Mouse (Mus musculus): ENCODE results near the gene Bak1. TPM values are rescaled to one million over a fixed set of nuclear protein-coding genes. Genes with fewer than 3 reads are reported as not detected.
A peak's percentile ranks its signal among the peaks of the same experiment; 100 is the strongest.

Bak1 gene
- 14.3 and 18.3 TPM in 2 replicates for polyA plus RNA-seq (2012; rRNA removed)

- Histone ChIP-seq H3K27me3 (ENCODE audit: control insufficient read depth, insufficient read depth, low read length) (no peaks in the 10 kb centered on the region), H3K4me3 (ENCODE audit: control insufficient read depth, low read depth, low read length) (peak within 1 kb of the TSS; percentile 87), H3K4me1 (ENCODE audit: control insufficient read depth, insufficient read depth, low read length) (peaks cover 18% of the 10 kb centered on the region), H3K27ac (ENCODE audit: control insufficient read depth, insufficient read depth, low read depth, low read length) (peak within 1 kb of the TSS; percentile 73), H3K36me3 (ENCODE audit: control insufficient read depth, insufficient read depth, low read length) (peaks cover 3% of the 10 kb centered on the region)
- TF ChIP-seq POLR2A (IDR thresholded peaks at IDR 0.05; ENCODE audit: control insufficient read depth, low read depth, low read length) (no peak), CTCF (IDR thresholded peaks at IDR 0.05; ENCODE audit: control insufficient read depth, insufficient read depth, insufficient replicate concordance, low read depth, low read length) (no peak)
Measured at GRCm38 (mm10) chr17:27028909-27029308, at the start of gene Bak1. Gene Bak1 (minus strand): TSS chr17:27029009.

GRCm38 (mm10) chr17:27078499-27078898, 49.7 kb upstream of the Bak1 start:
- Histone ChIP-seq H3K27ac (ENCODE audit: control insufficient read depth, insufficient read depth, low read depth, low read length) (no peak overlapping the region), H3K27me3 (ENCODE audit: control insufficient read depth, insufficient read depth, low read length) (no peaks in the 10 kb centered on the region), H3K4me1 (ENCODE audit: control insufficient read depth, insufficient read depth, low read length) (no peaks in the 10 kb centered on the region; the same call in 1 of the 2 replicates), H3K4me3 (ENCODE audit: control insufficient read depth, low read depth, low read length) (no peak overlapping the region), H3K36me3 (ENCODE audit: control insufficient read depth, insufficient read depth, low read length) (no peaks in the 10 kb centered on the region)
- no peak for TF ChIP-seq CTCF (IDR thresholded peaks at IDR 0.05; ENCODE audit: control insufficient read depth, insufficient read depth, insufficient replicate concordance, low read depth, low read length)
- TF ChIP-seq POLR2A (IDR thresholded peaks at IDR 0.05; ENCODE audit: control insufficient read depth, low read depth, low read length): no peak

GRCm38 (mm10) chr17:27077920-27078319, 49.1 kb upstream of the Bak1 start:
- Histone ChIP-seq H3K27ac (ENCODE audit: control insufficient read depth, insufficient read depth, low read depth, low read length) (no peak overlapping the region), H3K4me3 (ENCODE audit: control insufficient read depth, low read depth, low read length) (no peak overlapping the region), H3K36me3 (ENCODE audit: control insufficient read depth, insufficient read depth, low read length) (no peaks in the 10 kb centered on the region), H3K4me1 (ENCODE audit: control insufficient read depth, insufficient read depth, low read length) (no peaks in the 10 kb centered on the region; the same call in 1 of the 2 replicates), H3K27me3 (ENCODE audit: control insufficient read depth, insufficient read depth, low read length) (no peaks in the 10 kb centered on the region)
- TF ChIP-seq CTCF (IDR thresholded peaks at IDR 0.05; ENCODE audit: control insufficient read depth, insufficient read depth, insufficient replicate concordance, low read depth, low read length) (peak; percentile 85; the same call in 1 of the 2 replicates), POLR2A (IDR thresholded peaks at IDR 0.05; ENCODE audit: control insufficient read depth, low read depth, low read length) (no peak)

GRCm38 (mm10) chr17:27077133-27077532, 48.3 kb upstream of the Bak1 start:
- no peak overlapping the region for H3K27ac ChIP-seq (ENCODE audit: control insufficient read depth, insufficient read depth, low read depth, low read length)
- TF ChIP-seq CTCF (IDR thresholded peaks at IDR 0.05; ENCODE audit: control insufficient read depth, insufficient read depth, insufficient replicate concordance, low read depth, low read length) (peak; percentile 53; the same call in 1 of the 2 replicates), POLR2A (IDR thresholded peaks at IDR 0.05; ENCODE audit: control insufficient read depth, low read depth, low read length) (no peak)
- no peaks in the 10 kb centered on the region; the same call in 1 of the 2 replicates for H3K4me1 ChIP-seq (ENCODE audit: control insufficient read depth, insufficient read depth, low read length)
- no peaks in the 10 kb centered on the region for H3K36me3 ChIP-seq (ENCODE audit: control insufficient read depth, insufficient read depth, low read length)
- H3K4me3 ChIP-seq (ENCODE audit: control insufficient read depth, low read depth, low read length): no peak overlapping the region
- H3K27me3 ChIP-seq (ENCODE audit: control insufficient read depth, insufficient read depth, low read length): no peaks in the 10 kb centered on the region

- no peak overlapping the region for H3K4me3 ChIP-seq (ENCODE audit: control insufficient read depth, low read depth, low read length)
- no peaks in the 10 kb centered on the region for H3K27me3 ChIP-seq (ENCODE audit: control insufficient read depth, insufficient read depth, low read length)
- no peaks in the 10 kb centered on the region for H3K36me3 ChIP-seq (ENCODE audit: control insufficient read depth, insufficient read depth, low read length)
- H3K27ac ChIP-seq (ENCODE audit: control insufficient read depth, insufficient read depth, low read depth, low read length): no peak overlapping the region
- TF ChIP-seq CTCF (IDR thresholded peaks at IDR 0.05; ENCODE audit: control insufficient read depth, insufficient read depth, insufficient replicate concordance, low read depth, low read length): no peak
- TF ChIP-seq POLR2A (IDR thresholded peaks at IDR 0.05; ENCODE audit: control insufficient read depth, low read depth, low read length): no peak
- H3K4me1 ChIP-seq (ENCODE audit: control insufficient read depth, insufficient read depth, low read length): no peaks in the 10 kb centered on the region; the same call in 1 of the 2 replicates
Measured at GRCm38 (mm10) chr17:27074849-27075745, 46.3 kb upstream of the Bak1 start.

- Histone ChIP-seq H3K4me1 (ENCODE audit: control insufficient read depth, insufficient read depth, low read length) (no peaks in the 10 kb centered on the region), H3K36me3 (ENCODE audit: control insufficient read depth, insufficient read depth, low read length) (no peaks in the 10 kb centered on the region), H3K27ac (ENCODE audit: control insufficient read depth, insufficient read depth, low read depth, low read length) (no peak overlapping the region), H3K27me3 (ENCODE audit: control insufficient read depth, insufficient read depth, low read length) (no peaks in the 10 kb centered on the region), H3K4me3 (ENCODE audit: control insufficient read depth, low read depth, low read length) (no peak overlapping the region)
- no peak for TF ChIP-seq CTCF (IDR thresholded peaks at IDR 0.05; ENCODE audit: control insufficient read depth, insufficient read depth, insufficient replicate concordance, low read depth, low read length)
- TF ChIP-seq POLR2A (IDR thresholded peaks at IDR 0.05; ENCODE audit: control insufficient read depth, low read depth, low read length): no peak
Measured at GRCm38 (mm10) chr17:27074236-27074635, 45.4 kb upstream of the Bak1 start.

GRCm38 (mm10) chr17:27073778-27074177, 45.0 kb upstream of the Bak1 start:
- no peak for TF ChIP-seq CTCF (IDR thresholded peaks at IDR 0.05; ENCODE audit: control insufficient read depth, insufficient read depth, insufficient replicate concordance, low read depth, low read length)
- no peak for TF ChIP-seq POLR2A (IDR thresholded peaks at IDR 0.05; ENCODE audit: control insufficient read depth, low read depth, low read length)
- H3K4me1 ChIP-seq (ENCODE audit: control insufficient read depth, insufficient read depth, low read length): no peaks in the 10 kb centered on the region
- H3K27ac ChIP-seq (ENCODE audit: control insufficient read depth, insufficient read depth, low read depth, low read length): no peak overlapping the region
- H3K27me3 ChIP-seq (ENCODE audit: control insufficient read depth, insufficient read depth, low read length): no peaks in the 10 kb centered on the region
- no peak overlapping the region for H3K4me3 ChIP-seq (ENCODE audit: control insufficient read depth, low read depth, low read length)
- H3K36me3 ChIP-seq (ENCODE audit: control insufficient read depth, insufficient read depth, low read length): no peaks in the 10 kb centered on the region

Data from testis, adult 2 months (tissue).